Mouse (Mus musculus): Measurements from ENCODE around the gene Als2cl. TPM values are rescaled to one million over a fixed set of nuclear protein-coding genes. Genes with fewer than 3 reads are reported as not detected.

Gene Als2cl
- polyA plus RNA-seq, 1 experiment from 2014 or later: 0.83 TPM

DNA sequence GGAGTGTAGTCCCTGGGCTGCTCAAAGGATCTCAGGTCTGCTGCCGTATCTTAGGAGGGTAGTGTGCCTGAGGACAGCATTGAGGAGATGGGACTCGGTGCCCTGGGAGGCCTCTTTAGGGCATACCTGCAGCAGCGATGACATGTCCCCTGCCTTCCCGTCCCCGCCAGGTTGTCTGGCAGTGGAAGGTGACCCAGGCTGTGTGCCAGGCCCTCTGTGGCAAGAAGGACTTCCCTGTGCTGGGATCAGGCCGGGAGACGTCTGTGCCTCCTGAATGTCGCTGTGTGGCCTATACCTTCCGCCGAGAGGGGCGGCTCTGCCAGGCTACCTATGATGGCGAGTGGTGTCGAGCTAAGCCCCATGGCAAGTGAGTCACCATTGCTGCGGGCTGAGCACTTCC lies 9.3 kb downstream of the Als2cl start:
- Histone ChIP-seq H3K4me1 (peaks cover 26% of the 10 kb centered on the region), H3K9me3 (replicated peaks) (no peaks in the 10 kb centered on the region), H3K27me3 (ENCODE audit: low read depth, poor library complexity, severe bottlenecking) (peaks cover 32% of the 10 kb centered on the region; the same call in 1 of the 2 replicates), H3K4me3 (no peak overlapping the region), H3K27ac (replicated peaks) (no peak overlapping the region), H3K36me3 (no peaks in the 10 kb centered on the region)
- WGBS: 90% methylated on average over 14 of the region's 14 CpGs
- no peak for DNase-seq (ENCODE audit: low spot score)

DNA sequence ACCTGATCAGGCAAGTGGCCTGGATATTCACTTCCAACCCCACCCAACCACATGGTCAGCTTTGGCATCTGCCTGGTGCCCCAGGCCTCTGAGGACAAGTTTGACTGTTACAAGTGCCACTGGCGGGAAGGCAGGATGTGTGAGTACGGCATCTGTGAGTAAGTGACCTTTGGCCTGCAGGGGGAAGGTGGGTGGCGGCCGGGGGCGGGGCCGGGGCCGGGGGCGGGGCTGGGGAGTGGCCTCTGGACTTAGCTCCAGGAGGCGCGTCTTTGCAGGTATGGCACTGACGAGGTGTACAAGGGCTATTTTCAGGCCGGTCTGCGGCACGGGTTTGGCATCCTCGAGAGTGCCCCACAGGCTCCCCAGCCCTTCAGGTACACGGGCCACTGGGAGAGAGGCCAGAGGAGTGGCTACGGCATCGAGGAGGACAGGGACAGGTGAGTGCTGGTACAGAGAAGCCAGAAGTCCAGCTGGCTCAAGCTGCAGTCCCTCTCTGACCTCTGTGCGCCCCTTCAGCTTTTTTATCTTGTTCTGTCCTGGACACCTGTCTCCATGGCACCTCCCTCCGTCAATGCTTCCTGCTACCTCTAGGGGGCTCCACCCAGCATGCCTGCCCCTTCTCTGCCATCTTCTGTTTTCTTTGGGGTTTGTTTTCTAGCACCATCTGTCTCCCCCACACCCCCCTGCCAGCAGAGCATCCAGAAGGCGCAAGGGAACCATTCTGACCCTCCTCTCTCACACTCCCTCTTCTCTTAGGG lies 10.5 kb downstream of the Als2cl start:
- Histone ChIP-seq H3K27me3 (ENCODE audit: low read depth, poor library complexity, severe bottlenecking) (peaks cover 36% of the 10 kb centered on the region), H3K4me1 (peaks cover 26% of the 10 kb centered on the region), H3K27ac (replicated peaks) (no peak overlapping the region), H3K9me3 (replicated peaks) (no peaks in the 10 kb centered on the region), H3K36me3 (no peaks in the 10 kb centered on the region), H3K4me3 (0 out of 2 replicates have a peak overlapping the region, but pooled peaks have one; percentile 7)
- WGBS: 16% methylated on average over 21 of the region's 21 CpGs
- DNase-seq (ENCODE audit: low spot score): no peak

DNA sequence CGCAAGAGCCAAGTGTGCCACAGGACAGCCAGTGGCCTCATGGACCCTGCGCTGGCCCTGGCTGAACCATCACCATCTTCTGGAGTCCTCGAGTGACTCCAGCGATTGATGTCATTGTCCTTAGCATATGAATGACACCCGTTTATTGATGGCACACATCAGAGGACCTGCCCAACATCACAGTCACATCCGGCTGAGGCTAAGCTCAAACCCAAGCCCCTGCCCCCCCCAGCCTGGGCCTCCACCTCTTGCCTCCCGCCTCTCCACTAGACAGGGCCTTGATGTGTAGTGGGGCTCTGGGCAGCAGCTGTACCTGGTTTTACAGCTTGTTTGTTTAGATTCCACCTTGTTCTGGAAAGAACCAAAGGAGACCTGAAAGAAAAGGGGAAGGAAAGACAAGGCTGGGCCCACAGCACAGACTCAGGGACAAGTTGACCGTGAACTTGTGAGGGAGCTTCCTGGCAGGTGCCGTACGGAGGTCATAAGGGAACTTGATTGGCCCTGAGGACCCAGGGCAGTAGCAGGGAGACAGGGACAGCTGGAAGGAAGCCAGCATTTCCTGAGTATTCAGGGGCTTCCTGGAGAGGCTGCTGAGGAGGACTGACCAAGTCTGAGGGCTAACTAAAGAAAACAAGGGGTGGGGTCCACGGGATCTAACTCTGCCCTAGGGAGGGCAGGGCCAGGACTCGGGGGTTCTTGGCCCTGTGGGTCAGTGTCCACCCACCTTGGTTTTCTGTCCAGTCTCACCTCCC lies 11.6 kb downstream of the Als2cl start:
- Histone ChIP-seq H3K4me3 (no peak overlapping the region), H3K4me1 (peaks cover 34% of the 10 kb centered on the region), H3K27me3 (ENCODE audit: low read depth, poor library complexity, severe bottlenecking) (peaks cover 40% of the 10 kb centered on the region), H3K27ac (replicated peaks) (0 out of 2 replicates have a peak overlapping the region, but pooled peaks have one; percentile 4), H3K36me3 (no peaks in the 10 kb centered on the region), H3K9me3 (replicated peaks) (no peaks in the 10 kb centered on the region)
- DNase-seq (ENCODE audit: low spot score): no peak
- 86% methylated on average over 12 of the region's 12 CpGs for WGBS

DNA sequence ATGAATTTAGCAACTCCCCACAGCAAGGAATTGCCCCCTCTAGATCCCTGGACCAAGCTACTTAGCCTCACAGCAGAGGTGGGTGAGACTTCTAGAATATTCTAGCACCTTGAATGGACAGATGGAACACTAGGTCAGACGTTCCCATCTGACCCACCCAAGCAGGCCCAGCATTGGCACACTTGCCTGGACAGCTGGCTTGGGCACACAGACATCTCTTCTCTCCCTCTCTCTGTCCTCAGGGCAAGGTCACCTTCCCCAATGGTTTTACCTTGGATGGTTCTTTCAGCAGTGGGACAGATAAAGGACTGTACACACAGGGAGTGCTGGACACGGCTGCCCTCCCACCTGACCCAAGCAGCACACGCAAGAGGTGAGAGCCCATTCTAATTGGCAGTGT lies 12.9 kb downstream of the Als2cl start:
- Histone ChIP-seq H3K36me3 (no peaks in the 10 kb centered on the region), H3K9me3 (replicated peaks) (no peaks in the 10 kb centered on the region), H3K27me3 (ENCODE audit: low read depth, poor library complexity, severe bottlenecking) (peaks cover 36% of the 10 kb centered on the region), H3K4me1 (peaks cover 36% of the 10 kb centered on the region), H3K27ac (replicated peaks) (no peak overlapping the region), H3K4me3 (no peak overlapping the region)
- WGBS: 92% methylated on average over 3 of the region's 3 CpGs
- DNase-seq (ENCODE audit: low spot score): no peak

DNA sequence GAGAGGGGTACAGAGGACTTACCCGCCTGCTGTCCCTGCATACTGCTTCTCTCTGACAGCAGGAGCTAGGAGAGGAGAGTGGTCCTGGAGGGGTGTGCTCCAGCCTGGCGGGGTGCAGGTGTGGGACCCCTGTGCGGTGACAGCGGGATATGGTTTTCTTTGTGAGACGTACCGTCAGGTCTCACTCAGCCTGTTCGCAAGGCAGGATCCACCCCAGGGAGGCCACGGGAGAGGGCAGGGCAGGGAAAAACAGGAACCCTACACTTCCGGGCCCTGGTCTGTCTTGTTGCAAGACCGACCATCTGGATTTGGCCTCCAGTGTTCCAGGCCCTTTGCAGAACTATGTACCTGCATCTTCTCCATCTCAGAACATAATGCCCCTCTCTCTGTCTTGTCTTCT lies 13.8 kb downstream of the Als2cl start:
- DNase-seq (ENCODE audit: low spot score): no peak
- H3K4me1 ChIP-seq: peaks cover 29% of the 10 kb centered on the region
- no peak overlapping the region for H3K4me3 ChIP-seq
- H3K27me3 ChIP-seq (ENCODE audit: low read depth, poor library complexity, severe bottlenecking): peaks cover 36% of the 10 kb centered on the region
- whole genome bisulfite sequencing: 67% methylated on average over 10 of the region's 10 CpGs
- no peaks in the 10 kb centered on the region for H3K36me3 ChIP-seq
- H3K27ac ChIP-seq (replicated peaks): no peak overlapping the region
- H3K9me3 ChIP-seq (replicated peaks): no peaks in the 10 kb centered on the region

DNA sequence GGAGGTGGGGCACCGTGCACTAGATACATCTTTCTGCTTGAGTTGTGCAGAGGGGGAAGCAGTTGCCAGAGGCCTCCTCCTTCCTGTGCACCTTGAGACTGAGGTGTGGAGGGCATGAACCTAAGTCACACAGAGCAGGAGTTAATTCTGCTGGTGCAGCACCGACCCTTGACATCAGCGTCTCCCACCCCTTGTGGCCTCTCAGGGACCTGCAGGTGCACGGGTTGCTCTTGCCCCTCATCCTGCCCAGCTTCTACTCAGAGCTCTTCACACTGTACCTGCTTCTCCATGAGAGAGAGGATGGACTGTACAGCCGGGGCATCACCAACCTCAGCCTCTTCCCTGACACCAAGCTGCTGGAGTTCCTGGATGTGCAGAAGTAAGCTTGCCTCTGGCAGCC lies 15.8 kb downstream of the Als2cl start:
- DNase-seq (ENCODE audit: low spot score): no peak
- Histone ChIP-seq H3K27ac (replicated peaks) (no peak overlapping the region; the same call in 1 of the 2 replicates), H3K27me3 (ENCODE audit: low read depth, poor library complexity, severe bottlenecking) (peaks cover 21% of the 10 kb centered on the region), H3K36me3 (no peaks in the 10 kb centered on the region), H3K9me3 (replicated peaks) (no peaks in the 10 kb centered on the region), H3K4me3 (no peak overlapping the region), H3K4me1 (peaks cover 19% of the 10 kb centered on the region)
- WGBS: 65% methylated on average over 5 of the region's 5 CpGs

DNA sequence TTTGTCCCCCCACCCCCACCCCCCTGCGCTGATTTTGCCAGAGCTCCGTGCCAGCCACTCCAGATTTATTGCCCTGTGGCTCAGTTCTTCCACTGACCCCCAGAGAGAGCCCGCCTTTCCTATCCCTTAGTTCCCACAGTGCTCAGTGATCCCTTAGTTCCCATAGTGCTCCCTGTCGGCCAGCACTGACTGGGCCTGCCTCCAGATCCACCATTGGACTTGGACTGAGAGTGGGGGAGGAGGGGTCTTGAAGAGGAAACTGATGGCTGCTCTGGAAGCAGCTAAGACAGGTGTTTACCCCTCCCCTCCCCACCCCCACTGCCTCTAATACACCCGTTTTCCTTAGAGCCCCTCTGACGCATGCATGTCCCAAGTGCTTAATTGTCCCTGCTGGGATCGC lies 16.3 kb downstream of the Als2cl start:
- peak overlapping the region; percentile 35 for H3K4me3 ChIP-seq
- H3K4me1 ChIP-seq: peaks cover 15% of the 10 kb centered on the region
- H3K27me3 ChIP-seq (ENCODE audit: low read depth, poor library complexity, severe bottlenecking): peaks cover 21% of the 10 kb centered on the region
- no peaks in the 10 kb centered on the region for H3K36me3 ChIP-seq
- H3K9me3 ChIP-seq (replicated peaks): no peaks in the 10 kb centered on the region
- DNase-seq (ENCODE audit: low spot score): no peak
- 23% methylated on average over 7 of the region's 7 CpGs for WGBS
- peak overlapping the region; percentile 53; the same call in 1 of the 2 replicates for H3K27ac ChIP-seq (replicated peaks)

DNA sequence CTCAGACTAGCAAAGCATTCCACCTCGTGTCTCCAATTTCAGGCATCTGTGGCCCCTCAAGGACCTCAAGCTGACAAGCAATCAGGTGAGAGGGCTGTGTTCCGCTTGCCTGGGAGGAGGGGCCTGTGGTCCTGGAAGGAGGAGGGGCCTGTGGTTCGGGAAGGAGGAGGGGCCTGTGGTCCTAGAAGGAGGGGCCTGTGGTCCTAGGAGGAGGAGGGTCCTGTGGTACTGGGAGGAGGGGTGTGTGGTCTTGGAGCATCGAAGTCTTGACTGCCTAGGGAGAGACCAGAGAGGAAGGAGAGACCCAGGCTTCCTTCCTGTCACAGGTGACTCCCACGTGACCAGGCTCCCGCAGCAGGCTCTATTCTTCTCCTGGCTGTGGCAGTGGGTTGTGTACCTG lies 16.9 kb downstream of the Als2cl start:
- Histone ChIP-seq H3K4me3 (peak overlapping the region; percentile 35), H3K27ac (replicated peaks) (peak overlapping the region; percentile 53; the same call in 1 of the 2 replicates), H3K27me3 (ENCODE audit: low read depth, poor library complexity, severe bottlenecking) (peaks cover 21% of the 10 kb centered on the region), H3K9me3 (replicated peaks) (no peaks in the 10 kb centered on the region), H3K4me1 (peaks cover 15% of the 10 kb centered on the region), H3K36me3 (no peaks in the 10 kb centered on the region)
- 7% methylated on average over 6 of the region's 6 CpGs for WGBS
- DNase-seq (ENCODE audit: low spot score): peak; percentile 45

DNA sequence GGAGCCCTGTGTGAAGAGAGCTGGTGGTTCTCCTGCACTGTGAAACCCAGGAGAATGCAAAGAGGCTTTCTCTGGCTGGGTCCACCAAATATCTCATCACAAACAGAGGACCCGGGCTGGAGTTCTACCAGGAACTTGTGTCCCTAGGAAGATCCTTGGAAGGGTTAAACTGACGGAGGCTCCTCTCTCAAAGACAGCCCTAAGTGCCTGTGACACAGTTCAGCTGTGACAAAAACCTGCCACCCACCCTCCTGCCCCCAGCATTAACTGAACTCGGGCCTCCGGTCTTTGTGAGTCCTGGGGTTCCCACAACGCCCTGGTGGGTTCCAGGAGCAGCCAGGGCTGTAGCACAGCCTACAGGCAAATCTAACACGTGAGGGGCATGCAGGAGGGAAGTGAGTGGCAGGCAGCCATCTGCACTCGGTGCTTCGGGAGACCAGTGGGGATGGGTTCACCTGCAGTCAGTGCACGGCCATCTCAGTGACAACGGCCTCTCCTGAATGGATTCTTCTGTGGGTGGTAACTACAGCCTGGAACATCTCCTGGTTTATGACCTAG lies 19.9 kb downstream of the Als2cl start:
- WGBS: 73% methylated on average over 10 of the region's 10 CpGs
- Histone ChIP-seq H3K4me3 (no peak overlapping the region), H3K27me3 (ENCODE audit: low read depth, poor library complexity, severe bottlenecking) (peaks cover 11% of the 10 kb centered on the region), H3K36me3 (no peaks in the 10 kb centered on the region), H3K27ac (replicated peaks) (no peak overlapping the region), H3K4me1 (peaks cover 15% of the 10 kb centered on the region), H3K9me3 (replicated peaks) (no peaks in the 10 kb centered on the region)
- no peak for DNase-seq (ENCODE audit: low spot score)

DNA sequence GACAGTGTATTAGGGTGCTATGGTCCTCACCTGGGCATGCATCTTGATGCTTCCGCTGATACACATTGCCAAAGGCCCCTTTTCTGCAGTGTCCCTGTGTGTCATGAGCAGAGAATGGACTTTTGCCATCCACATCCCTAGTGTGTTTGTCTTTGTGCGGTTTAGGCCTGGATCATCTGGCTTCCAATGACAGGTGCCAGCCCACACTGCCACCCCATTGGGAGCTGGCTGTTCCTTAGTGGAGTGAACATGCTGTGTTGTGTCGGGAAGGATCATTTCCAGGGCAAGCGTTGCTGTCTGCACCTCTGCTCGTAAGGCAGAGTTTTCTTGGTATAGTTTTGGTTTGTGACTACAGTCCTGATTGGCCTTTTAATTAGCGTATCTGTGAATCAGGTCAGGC lies 21.5 kb downstream of the Als2cl start:
- WGBS: 91% methylated on average over 6 of the region's 6 CpGs

DNA sequence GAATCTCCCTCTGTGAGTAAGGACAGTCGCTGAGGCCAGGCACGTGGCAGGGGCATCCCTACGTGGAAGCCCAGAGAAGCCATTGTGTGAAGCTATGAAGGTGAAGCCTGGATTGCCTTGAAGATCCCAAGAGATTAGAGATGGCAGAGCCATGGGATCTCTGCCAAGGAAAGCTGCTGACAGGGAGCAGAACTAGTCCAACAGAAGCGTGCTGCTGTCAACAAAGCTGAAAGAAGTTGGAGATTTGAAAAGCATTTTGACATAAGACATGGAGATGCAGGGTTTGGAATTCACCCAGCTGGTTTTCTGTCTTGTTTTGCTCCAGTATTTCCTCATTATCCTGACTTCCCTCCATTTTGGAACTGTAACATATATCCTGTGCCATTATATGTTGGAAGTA lies 22.6 kb downstream of the Als2cl start:
- 93% methylated on average over 4 of the region's 4 CpGs for WGBS
- no peak overlapping the region for H3K4me3 ChIP-seq
- H3K9me3 ChIP-seq (replicated peaks): peaks cover 2% of the 10 kb centered on the region
- H3K4me1 ChIP-seq: no peaks in the 10 kb centered on the region
- H3K27ac ChIP-seq (replicated peaks): no peak overlapping the region
- H3K27me3 ChIP-seq (ENCODE audit: low read depth, poor library complexity, severe bottlenecking): no peaks in the 10 kb centered on the region
- no peaks in the 10 kb centered on the region for H3K36me3 ChIP-seq
- DNase-seq (ENCODE audit: low spot score): no peak

More for the DNA sequence above, 21.5 kb downstream of the Als2cl start:
- peaks cover 8% of the 10 kb centered on the region for H3K4me1 ChIP-seq
- no peak overlapping the region for H3K4me3 ChIP-seq
- no peaks in the 10 kb centered on the region for H3K36me3 ChIP-seq
- H3K27me3 ChIP-seq (ENCODE audit: low read depth, poor library complexity, severe bottlenecking): no peaks in the 10 kb centered on the region
- no peak overlapping the region for H3K27ac ChIP-seq (replicated peaks)
- no peaks in the 10 kb centered on the region for H3K9me3 ChIP-seq (replicated peaks)
- DNase-seq (ENCODE audit: low spot score): no peak

DNA sequence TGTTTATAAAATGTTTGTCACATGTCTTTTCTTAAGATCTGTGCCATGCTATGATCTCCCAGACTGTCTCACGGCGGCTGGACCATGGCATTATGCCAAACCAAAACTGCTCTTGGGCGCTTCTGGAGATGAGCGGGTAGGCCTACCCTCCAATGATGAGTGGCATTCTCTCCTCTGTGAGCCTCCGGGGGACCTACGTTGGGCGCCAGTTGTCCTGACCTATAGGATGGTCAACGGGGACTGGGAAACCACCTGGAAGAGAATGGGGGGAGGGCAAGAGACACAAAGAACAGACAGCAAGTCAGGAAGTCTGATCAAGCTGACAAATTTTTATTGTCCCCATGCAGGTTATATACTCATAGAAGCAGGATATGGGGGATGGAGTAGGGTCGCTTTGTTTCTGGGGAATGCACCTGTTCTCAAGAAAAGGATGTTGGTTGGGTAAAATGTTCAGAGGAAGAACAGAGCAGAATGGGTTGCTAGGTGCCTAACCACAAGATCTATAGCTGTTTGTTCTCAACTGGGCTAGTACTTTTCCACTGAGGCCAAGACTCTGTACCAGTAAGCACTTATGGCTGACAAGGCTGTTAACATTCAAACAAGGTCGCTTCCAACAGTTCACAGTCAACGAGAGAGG lies 27.6 kb downstream of the Als2cl start:
- WGBS: 93% methylated on average over 11 of the region's 11 CpGs
- DNase-seq (ENCODE audit: low spot score): no peak
- H3K4me3 ChIP-seq: no peak overlapping the region
- H3K36me3 ChIP-seq: no peaks in the 10 kb centered on the region
- H3K9me3 ChIP-seq (replicated peaks): peaks cover 6% of the 10 kb centered on the region
- H3K27me3 ChIP-seq (ENCODE audit: low read depth, poor library complexity, severe bottlenecking): no peaks in the 10 kb centered on the region
- no peak overlapping the region for H3K27ac ChIP-seq (replicated peaks)
- no peaks in the 10 kb centered on the region for H3K4me1 ChIP-seq
